Mouse (Mus musculus) E14TG2a.4 (cell line): ENCODE measurements around the gene Atp8a2.

Experiments used
- H3K27me3 ChIP-seq: 2 replicates; pipeline ENCODE4 v1.6.1; 2014; ENCODE audit warnings: low read length, control low read depth; ENCODE audit not compliant: insufficient read depth
- H3K36me3 ChIP-seq: 2 replicates; pipeline ENCODE4 v1.6.1; 2014; ENCODE audit warnings: low read length, control low read depth; ENCODE audit not compliant: insufficient read depth
- H3K4me1 ChIP-seq: replicated peaks from 2 replicates; pipeline ENCODE4 v1.6.1; 2014; ENCODE audit warnings: low read depth, low read length, control low read depth
- H3K4me3 ChIP-seq: replicated peaks from 2 replicates; pipeline ENCODE4 v1.5.1; 2014; ENCODE audit warnings: mild to moderate bottlenecking, low read length
- H3K9me3 ChIP-seq: 2 replicates; pipeline ENCODE4 v1.6.1; 2014; ENCODE audit warnings: low read length, control low read depth
- CTCF ChIP-seq: conservative IDR thresholded peaks from 2 replicates; pipeline ENCODE4 v1.5.1; 2014; ENCODE audit warnings: low read length
- NANOG ChIP-seq: IDR thresholded peaks from 2 replicates; pipeline ENCODE4 v1.6.1; 2014; ENCODE audit warnings: borderline replicate concordance, low read length, mixed read lengths
- POU5F1 ChIP-seq: IDR thresholded peaks from 2 replicates; pipeline ENCODE4 v1.6.1; 2014; ENCODE audit warnings: low read length, borderline replicate concordance

The Atp8a2 gene

GRCm38 (mm10) chr14:59674556-59674955, 522.4 kb downstream of the Atp8a2 start:
- no peaks in the 10 kb centered on the region for H3K9me3 ChIP-seq
- peaks cover 7% of the 10 kb centered on the region for H3K4me1 ChIP-seq
- no peak overlapping the region for H3K4me3 ChIP-seq
- TF ChIP-seq CTCF, result no peak
- TF ChIP-seq POU5F1, result no peak
- peak; percentile 67; the same call in 1 of the 2 replicates for TF ChIP-seq NANOG
- H3K27me3 ChIP-seq, result no peaks in the 10 kb centered on the region
- H3K36me3 ChIP-seq, result no peaks in the 10 kb centered on the region

GRCm38 (mm10) chr14:59672893-59673515, 524.0 kb downstream of the Atp8a2 start:
- H3K9me3 ChIP-seq, result no peaks in the 10 kb centered on the region
- H3K36me3 ChIP-seq, result no peaks in the 10 kb centered on the region
- TF ChIP-seq NANOG, result no peak
- no peak for TF ChIP-seq POU5F1
- TF ChIP-seq CTCF, result no peak
- H3K4me3 ChIP-seq, result no peak overlapping the region
- H3K27me3 ChIP-seq, result no peaks in the 10 kb centered on the region
- peaks cover 7% of the 10 kb centered on the region for H3K4me1 ChIP-seq

GRCm38 (mm10) chr14:59657098-59657497, 539.9 kb downstream of the Atp8a2 start:
- H3K4me3 ChIP-seq, result no peak overlapping the region
- H3K4me1 ChIP-seq, result no peaks in the 10 kb centered on the region
- no peak for TF ChIP-seq POU5F1
- H3K27me3 ChIP-seq, result 0 out of 2 replicates have a peak, but pooled peaks cover 2% of the 10 kb centered on the region
- H3K36me3 ChIP-seq, result no peaks in the 10 kb centered on the region
- H3K9me3 ChIP-seq, result no peaks in the 10 kb centered on the region

GRCm38 (mm10) chr14:59656591-59656990, 540.4 kb downstream of the Atp8a2 start:
- H3K4me1 ChIP-seq, result no peaks in the 10 kb centered on the region
- no peaks in the 10 kb centered on the region for H3K9me3 ChIP-seq
- TF ChIP-seq NANOG (no peak), POU5F1 (no peak), CTCF (no peak)
- no peaks in the 10 kb centered on the region for H3K36me3 ChIP-seq
- no peak overlapping the region for H3K4me3 ChIP-seq
- H3K27me3 ChIP-seq, result 0 out of 2 replicates have a peak, but pooled peaks cover 2% of the 10 kb centered on the region

- no peak; the same call in 1 of the 2 replicates for TF ChIP-seq CTCF
- no peak for TF ChIP-seq POU5F1
- TF ChIP-seq NANOG, result no peak
- Histone ChIP-seq H3K4me3 (no peak overlapping the region), H3K27me3 (no peaks in the 10 kb centered on the region), H3K9me3 (no peaks in the 10 kb centered on the region), H3K4me1 (peaks cover 32% of the 10 kb centered on the region), H3K36me3 (no peaks in the 10 kb centered on the region)
Measured at GRCm38 (mm10) chr14:59649337-59649736, 547.6 kb downstream of the Atp8a2 start.

GRCm38 (mm10) chr14:59648611-59649010, 548.4 kb downstream of the Atp8a2 start:
- Histone ChIP-seq H3K4me3 (peak overlapping the region; percentile 48; the same call in 1 of the 2 replicates), H3K36me3 (no peaks in the 10 kb centered on the region), H3K4me1 (peaks cover 32% of the 10 kb centered on the region), H3K27me3 (peaks cover 6% of the 10 kb centered on the region; the same call in 1 of the 2 replicates), H3K9me3 (no peaks in the 10 kb centered on the region)
- TF ChIP-seq CTCF, result no peak
- no peak for TF ChIP-seq POU5F1
- no peak for TF ChIP-seq NANOG

- TF ChIP-seq CTCF (no peak), POU5F1 (no peak), NANOG (no peak)
- Histone ChIP-seq H3K4me1 (peaks cover 32% of the 10 kb centered on the region), H3K9me3 (no peaks in the 10 kb centered on the region), H3K36me3 (no peaks in the 10 kb centered on the region), H3K27me3 (peaks cover 18% of the 10 kb centered on the region), H3K4me3 (no peak overlapping the region)
Measured at GRCm38 (mm10) chr14:59646826-59647697, 549.9 kb downstream of the Atp8a2 start.

- H3K9me3 ChIP-seq, result no peaks in the 10 kb centered on the region
- H3K4me3 ChIP-seq, result no peak overlapping the region
- peaks cover 31% of the 10 kb centered on the region for H3K4me1 ChIP-seq
- H3K27me3 ChIP-seq, result peaks cover 18% of the 10 kb centered on the region
- no peaks in the 10 kb centered on the region for H3K36me3 ChIP-seq
- TF ChIP-seq POU5F1 (no peak), CTCF (no peak), NANOG (no peak)
Measured at GRCm38 (mm10) chr14:59644896-59645295, 552.1 kb downstream of the Atp8a2 start.

GRCm38 (mm10) chr14:59644166-59644565, 552.8 kb downstream of the Atp8a2 start:
- H3K27me3 ChIP-seq, result peaks cover 18% of the 10 kb centered on the region
- H3K9me3 ChIP-seq, result no peaks in the 10 kb centered on the region
- H3K4me1 ChIP-seq, result peaks cover 24% of the 10 kb centered on the region
- TF ChIP-seq POU5F1, result no peak
- TF ChIP-seq CTCF, result no peak
- no peak for TF ChIP-seq NANOG
- no peak overlapping the region for H3K4me3 ChIP-seq
- no peaks in the 10 kb centered on the region for H3K36me3 ChIP-seq
